Mouse (Mus musculus) NIH3T3 (cell line): ENCODE results near the gene Ube2z.

ENCODE experiments used
- DNase-seq: peaks from one replicate; pipeline ENCODE4 v3.0.0-alpha.2; 2012; ENCODE audit warnings: low read depth

Ube2z gene

GRCm38 (mm10) chr11:96006852-96007515 lies 58.2 kb downstream of the Ube2z start:
- peak; percentile 36 for DNase-seq

- peak; percentile 46 for DNase-seq
These were observed 58.8 kb downstream of the Ube2z start for GRCm38 (mm10) chr11:96006367-96006851.

- peak; percentile 82 for DNase-seq
These were observed 59.6 kb downstream of the Ube2z start, which contains the start of gene Igf2bp1 for GRCm38 (mm10) chr11:96005403-96006271. Gene Igf2bp1 (minus strand): TSS chr11:96005940.

GRCm38 (mm10) chr11:96004793-96005402 lies 60.3 kb downstream of the Ube2z start:
- DNase-seq = peak; percentile 62

- peak; percentile 62 for DNase-seq
These were observed 61.0 kb downstream of the Ube2z start for GRCm38 (mm10) chr11:96003969-96004792.

GRCm38 (mm10) chr11:96003100-96003900 lies 61.9 kb downstream of the Ube2z start:
- peak; percentile 23 for DNase-seq
